Mouse (Mus musculus) regulatory T cell (primary cell): ENCODE results near the gene Nnat.

Source experiments
- in situ Hi-C: fragments of 300-600 bp; cut with MboI, MseI; formaldehyde crosslinking; loops from one replicate; pipeline ENCODE4 v1.15.1; 2025; ENCODE audit warnings: high pct_unique_total_duplicates

Nnat gene

GRCm38 (mm10) chr2:157559858-157560257 is at the start of gene Nnat:
Gene Nnat, plus strand, starts transcription at chr2:157560078.
- in situ Hi-C loops, result no loop called here

DNA sequence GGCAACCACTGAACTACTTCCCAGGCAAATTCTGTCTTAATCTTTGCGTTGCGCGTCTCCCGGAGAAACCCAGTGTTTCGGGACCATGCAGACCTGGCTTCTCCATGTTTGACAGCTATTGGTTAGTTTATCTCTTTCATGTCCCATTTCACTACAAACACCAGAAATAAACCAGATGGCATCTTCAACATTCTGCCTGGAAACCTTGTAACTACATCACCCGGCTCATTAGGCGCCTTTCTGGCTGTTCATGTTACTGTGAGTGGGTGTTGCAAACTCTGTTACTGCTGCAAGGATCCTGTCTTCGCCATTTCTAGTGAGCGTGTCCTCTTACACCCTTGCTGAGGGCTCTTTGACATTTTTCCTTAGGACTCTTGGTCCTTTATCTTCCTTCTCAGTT is 47.0 kb upstream of the Nnat start:
- in situ Hi-C loops, result no loop called here

DNA sequence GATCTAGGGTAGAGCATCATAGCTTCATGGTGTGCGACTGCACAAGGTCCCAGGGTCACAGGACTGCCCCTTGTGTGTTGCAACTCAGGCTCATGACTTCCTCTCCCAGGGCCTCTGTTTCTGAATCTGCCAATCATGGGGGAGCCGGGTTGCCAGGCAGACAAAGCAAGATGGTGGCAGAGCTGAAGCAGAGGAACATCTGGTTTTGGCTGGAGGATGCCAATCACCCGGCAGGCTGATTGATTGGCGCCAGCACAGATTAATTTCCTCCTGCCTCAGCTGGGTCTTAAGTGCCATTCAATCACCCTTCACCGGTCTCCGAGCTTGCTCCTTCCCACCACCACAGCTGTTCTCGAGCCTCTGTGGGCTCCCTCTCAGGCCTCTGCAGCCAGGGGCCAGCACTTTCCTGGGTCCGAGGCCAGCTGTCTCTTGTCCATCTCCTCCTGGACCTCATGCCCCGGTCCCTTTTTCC is 46.1 kb upstream of the Nnat start:
- in situ Hi-C loops, result no loop called here

DNA sequence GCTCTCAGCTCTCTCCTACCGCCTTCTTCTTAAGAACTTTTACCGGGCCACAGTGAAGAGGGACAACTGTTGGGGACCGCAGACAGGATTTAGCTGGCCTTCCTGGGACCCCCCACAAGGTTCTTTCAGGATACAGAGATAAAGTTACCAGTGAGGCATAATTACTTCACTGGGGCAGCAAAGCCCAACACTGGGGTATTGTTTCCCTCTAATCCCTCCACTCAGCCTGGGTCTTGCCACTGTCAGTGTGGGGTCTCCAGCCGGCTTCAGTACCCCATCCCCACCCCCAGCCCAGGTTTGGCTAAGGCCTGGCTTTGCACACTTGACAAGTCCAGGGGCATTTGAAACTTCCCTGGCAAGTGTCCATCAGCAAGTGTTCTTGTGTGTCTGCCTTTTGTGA is 45.5 kb upstream of the Nnat start:
- in situ Hi-C loops, result no loop called here

- in situ Hi-C loops, result no loop called here
Observed at GRCm38 (mm10) chr2:157517526-157517925, 42.4 kb upstream of the Nnat start.

GRCm38 (mm10) chr2:157518451-157518850 is 41.4 kb upstream of the Nnat start:
- in situ Hi-C loops, result no loop called here

DNA sequence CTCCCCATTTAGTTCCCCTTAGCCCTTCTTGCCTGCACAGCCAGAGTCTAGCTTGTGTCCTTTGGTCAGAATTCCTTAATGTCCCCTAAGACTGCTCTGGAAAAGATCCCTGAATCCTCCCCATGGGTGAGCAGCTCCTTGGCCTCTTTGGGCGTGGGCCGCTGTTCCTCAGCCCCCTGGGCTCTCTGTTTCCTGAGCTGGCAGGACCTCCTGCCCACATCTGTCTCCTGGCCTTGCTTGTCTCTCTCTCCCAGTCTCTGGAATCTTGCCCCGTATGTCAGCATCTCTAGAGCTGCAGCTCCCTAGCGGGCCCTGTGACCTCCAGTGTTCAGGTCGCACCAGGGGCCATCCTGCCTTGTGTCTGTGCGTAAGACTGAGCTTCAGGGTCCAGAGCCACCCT is 40.4 kb upstream of the Nnat start:
- in situ Hi-C loops, result no loop called here

DNA sequence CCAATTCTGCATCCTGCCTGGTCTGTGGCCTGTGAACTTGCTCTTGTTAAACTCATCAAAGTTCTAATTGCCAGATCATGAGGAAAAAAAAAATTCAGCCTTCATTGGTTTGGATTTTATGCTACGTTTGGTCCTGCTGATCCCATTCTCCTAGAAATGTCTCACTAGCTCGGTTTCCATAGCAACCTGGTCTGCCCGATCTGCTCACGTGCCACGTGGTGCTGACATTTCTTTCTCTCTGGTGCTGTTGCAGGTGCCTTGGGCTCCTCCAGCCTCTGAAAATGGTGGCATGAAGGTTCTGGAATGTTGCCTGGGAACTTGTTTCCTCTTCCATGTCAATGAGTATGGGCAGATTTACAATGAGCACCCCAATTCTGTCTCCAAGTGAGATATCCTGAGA is 39.4 kb upstream of the Nnat start:
- in situ Hi-C loops, result no loop called here

DNA sequence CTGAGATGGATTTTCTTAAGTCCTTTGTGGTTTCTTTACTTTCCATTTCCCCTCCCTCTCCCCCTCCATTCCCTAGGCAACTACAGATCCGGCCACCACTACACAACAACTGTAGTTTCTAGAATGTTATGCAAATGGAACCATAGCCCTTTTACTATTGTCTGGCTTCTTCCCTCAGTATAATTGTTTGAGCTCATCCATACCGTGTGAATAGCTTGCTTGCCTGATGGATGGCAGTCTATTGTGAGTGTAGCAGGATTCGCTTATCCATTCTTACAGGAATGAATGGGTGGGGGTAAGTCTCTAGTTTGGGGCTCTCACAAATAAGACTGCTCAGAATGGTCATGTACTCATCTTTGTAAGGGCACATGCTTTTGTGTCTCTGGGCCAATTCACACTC is 37.3 kb upstream of the Nnat start:
- in situ Hi-C loops, result no loop called here

DNA sequence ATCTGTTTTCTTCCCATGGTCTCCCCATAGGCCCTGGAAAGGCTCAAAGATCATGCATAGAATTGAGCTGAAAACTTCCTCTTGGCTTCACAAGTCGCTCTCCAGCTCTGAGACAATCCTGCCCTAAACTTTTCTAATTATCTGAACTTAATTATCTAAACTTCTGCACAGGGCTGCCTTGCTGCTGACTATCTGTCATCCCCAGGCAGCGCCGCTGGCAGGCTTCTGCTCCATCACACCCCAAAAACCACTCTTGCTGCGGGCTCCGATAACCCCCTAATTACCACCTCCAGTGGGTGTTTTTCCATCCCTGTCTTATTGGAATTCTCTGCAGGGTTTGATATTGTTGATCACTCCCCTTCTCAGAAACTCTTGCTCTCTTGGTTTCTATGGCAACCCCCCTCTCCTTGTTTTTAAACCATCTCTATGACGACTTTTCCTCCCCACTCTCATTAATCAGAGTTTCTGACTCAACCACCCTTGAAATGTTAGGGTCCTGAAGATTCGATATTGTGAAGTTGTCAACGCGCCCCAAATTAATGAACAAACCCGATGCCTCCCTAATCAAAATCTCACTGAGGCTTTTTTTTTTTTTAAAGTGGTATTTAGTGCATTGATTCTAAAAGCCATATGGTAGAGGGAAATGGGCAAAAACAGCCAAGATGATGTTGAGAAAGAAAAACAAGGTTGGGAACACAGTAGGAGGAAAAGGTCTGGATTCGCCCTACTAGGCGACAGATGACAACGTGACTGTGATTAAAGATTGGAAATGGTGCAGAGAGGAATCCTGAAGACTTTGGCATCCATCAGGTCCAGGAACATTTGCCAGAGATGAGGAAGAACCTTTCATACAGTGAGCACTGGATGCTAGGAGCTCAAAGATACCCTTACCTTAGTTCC is 29.6 kb upstream of the Nnat start:
- in situ Hi-C loops, result no loop called here

GRCm38 (mm10) chr2:157531681-157532426 is 28.0 kb upstream of the Nnat start:
- in situ Hi-C loops, result no loop called here

GRCm38 (mm10) chr2:157534163-157534562 is 25.7 kb upstream of the Nnat start:
- in situ Hi-C loops, result no loop called here

DNA sequence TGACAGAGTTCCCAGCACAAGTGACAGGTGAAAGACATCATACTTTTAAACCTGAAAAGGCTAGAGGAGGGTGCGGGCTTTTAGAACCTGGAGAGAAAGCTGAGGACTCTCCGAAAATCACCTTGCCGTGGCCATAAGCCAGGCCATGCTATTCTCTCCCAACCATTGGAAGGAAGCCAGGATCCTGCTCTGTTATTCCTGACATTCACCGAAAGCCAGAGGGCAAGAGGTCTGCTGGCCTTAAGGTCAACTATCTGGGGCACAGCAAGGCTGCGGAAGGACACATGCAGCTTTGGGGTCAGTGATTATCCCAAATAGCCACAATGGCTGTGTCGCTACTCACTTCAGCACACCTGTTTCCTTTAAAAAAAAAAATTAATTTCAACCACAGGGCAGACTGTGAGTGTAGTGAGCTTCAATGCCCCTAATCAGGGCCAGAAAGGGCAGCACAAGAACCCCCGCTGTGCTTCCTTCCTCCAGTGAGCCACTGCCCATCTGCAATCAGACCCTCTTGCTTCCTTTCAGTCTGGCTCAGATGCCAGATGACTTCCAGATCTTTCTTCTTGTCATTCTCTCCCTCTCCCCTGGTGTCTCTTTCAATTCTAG is 23.3 kb upstream of the Nnat start:
- in situ Hi-C loops, result no loop called here

GRCm38 (mm10) chr2:157537118-157537517 is 22.8 kb upstream of the Nnat start:
- in situ Hi-C loops, result no loop called here

- in situ Hi-C loops, result no loop called here
Observed at GRCm38 (mm10) chr2:157540073-157540952, 19.6 kb upstream of the Nnat start.

GRCm38 (mm10) chr2:157540953-157541569 is 18.8 kb upstream of the Nnat start:
- in situ Hi-C loops, result no loop called here

DNA sequence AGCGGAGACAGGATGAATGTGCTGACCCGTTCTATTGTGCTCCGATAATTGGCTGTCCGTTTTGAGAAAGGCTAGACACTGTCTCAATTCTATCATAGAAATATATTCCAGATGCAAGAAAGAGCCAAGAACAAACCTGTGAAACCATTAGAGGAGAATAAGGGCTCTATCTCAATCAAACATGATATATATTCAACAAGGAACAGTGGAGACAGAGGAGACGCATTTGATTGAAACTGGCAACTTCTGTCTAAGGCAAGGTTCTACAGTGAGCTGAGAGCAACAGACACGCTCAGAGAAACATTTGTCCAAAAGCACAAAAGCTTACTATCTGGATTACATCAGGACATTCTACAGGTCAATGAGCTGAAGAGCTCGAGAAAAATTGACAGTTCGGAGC is 18.2 kb upstream of the Nnat start:
- in situ Hi-C loops, result no loop called here

- in situ Hi-C loops, result no loop called here
Observed at GRCm38 (mm10) chr2:157542415-157542814, 17.5 kb upstream of the Nnat start.

DNA sequence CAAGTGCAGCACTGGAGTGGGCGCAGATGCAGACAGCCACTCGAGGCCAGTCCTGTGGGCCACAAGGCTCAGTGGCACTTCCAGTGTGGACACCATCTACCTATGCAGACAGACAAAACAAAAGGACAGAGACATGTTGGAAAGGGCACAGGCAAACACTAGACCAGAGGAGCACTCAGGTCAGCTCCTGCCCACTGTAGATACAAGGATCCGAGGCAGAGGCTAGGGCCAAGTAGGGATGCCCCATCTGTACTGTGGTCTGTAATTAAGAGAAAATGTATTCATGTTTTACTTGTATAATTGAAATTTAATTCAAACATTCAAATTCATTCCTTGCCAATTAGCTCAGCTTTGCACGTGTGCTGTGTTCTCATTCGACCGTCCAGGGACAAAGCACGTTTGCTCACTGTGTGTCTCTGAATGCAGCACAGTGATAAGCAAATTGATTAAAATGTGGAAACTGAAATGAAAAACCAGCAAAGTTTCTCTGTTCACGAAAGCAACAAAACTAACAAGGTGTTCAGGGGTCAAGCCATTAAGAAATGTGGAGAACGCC is 15.5 kb upstream of the Nnat start:
- in situ Hi-C loops, result no loop called here

GRCm38 (mm10) chr2:157546686-157547085 is 13.2 kb upstream of the Nnat start:
- in situ Hi-C loops, result no loop called here

GRCm38 (mm10) chr2:157550292-157550691 is 9.6 kb upstream of the Nnat start:
- in situ Hi-C loops, result no loop called here
